Mouse (Mus musculus) regulatory T cell (primary cell): ENCODE data around the gene Dnajc2.

Source experiments
- in situ Hi-C: fragments of 300-600 bp; cut with MboI, MseI; formaldehyde crosslinking; loops from one replicate; pipeline ENCODE4 v1.15.1; 2025; ENCODE audit warnings: high pct_unique_total_duplicates

The Dnajc2 gene

DNA sequence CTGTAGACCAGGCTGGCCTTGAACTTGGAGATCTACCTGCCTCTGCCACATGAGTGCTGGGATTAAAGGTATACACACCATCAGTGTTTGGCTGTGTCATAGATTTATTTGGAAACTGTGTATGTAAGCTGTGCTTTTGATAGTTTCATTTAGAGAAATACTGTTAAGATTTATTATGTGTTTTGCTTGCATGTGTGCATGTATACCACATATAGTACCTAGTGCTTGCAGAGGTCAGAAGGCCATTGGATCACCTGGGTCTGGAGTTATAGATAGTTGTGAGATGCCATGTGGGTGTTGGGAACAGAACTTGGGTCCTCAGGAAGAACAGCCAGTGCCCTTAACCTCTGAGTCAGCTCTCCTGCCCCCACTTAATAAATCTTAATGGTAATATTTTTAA, 40.4 kb downstream of the Dnajc2 start:
- in situ Hi-C loops, result loop anchor here (5.0 kb wide), 1 partner anchor 38 kb away; no protein-coding TSS in a partner anchor

DNA sequence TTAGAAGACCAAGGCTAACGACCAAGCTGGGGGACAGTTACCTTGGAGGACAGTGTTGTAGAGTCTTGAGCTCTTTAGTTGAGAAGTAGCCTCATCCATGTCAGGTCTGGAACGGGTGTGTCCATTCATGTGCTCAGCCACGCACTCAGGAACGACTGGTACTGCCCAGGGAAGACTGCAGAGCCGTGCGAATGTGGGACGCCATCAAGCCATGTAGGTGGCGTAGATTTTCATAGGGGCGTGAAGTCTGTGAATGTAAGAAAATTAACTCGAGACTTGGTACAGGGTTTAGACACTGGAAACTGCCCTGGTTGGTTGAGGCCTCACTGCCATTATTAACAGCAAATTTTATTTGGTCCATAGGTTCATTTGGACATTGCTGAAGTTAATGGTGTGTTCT, 41.4 kb downstream of the Dnajc2 start:
- in situ Hi-C loops, result no loop called here

DNA sequence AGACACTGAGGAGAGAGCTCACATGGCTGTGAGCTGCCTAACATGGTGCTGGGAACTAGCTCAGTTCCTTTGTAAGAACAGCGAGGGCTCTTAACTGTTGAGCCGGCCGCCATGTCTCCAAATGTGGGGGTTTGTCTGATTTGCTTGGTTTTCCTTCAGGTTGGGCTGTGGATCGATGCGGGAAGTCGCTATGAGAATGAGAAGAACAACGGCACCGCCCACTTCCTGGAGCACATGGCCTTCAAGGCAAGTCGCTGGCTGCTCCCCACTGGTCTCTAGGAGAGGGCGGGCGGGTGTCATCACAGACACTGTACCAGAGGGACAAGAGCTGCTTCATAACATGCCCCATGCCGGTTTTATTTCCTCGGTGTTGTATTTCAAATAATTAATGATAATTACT, 45.2 kb downstream of the Dnajc2 start:
- in situ Hi-C loops, result no loop called here

DNA sequence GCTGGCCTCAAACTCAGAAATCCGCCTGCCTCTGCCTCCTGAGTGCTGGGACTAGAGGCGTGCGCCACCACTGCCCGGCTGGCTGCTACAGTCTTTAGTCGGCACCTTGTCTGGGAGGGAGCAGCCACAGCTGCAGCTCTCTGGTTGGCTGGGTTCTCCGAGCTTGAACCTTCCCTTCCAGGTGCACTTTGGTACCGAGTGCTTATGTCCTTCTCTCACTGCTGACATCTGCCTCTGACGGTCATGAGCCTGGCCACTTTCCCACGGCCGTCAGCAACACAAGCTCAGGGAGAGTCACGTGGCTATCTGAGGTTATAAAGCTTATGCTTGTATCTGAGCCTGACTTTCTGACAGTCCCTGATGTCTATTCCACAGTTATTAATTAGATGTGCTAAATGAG, 45.9 kb downstream of the Dnajc2 start:
- in situ Hi-C loops, result no loop called here

DNA sequence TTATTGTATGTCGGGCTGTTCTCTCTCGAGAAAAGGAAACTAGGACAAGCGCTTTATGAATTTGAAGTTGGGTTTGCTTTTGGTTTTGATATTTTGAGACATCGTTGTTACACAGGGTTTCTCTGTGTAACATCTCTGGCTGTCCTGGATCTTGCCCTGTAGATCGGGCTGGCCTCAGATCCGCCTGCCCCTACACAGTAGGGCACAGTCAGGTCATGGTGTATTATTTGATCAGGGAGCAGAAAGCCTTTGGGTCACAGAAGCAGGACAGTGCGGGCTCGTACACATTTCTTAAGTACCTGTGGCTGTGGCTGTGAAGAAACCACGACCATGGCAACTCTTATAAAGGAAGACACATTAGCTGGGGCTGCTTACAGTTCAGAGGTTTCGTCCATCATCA, 47.4 kb downstream of the Dnajc2 start:
- in situ Hi-C loops, result no loop called here

DNA sequence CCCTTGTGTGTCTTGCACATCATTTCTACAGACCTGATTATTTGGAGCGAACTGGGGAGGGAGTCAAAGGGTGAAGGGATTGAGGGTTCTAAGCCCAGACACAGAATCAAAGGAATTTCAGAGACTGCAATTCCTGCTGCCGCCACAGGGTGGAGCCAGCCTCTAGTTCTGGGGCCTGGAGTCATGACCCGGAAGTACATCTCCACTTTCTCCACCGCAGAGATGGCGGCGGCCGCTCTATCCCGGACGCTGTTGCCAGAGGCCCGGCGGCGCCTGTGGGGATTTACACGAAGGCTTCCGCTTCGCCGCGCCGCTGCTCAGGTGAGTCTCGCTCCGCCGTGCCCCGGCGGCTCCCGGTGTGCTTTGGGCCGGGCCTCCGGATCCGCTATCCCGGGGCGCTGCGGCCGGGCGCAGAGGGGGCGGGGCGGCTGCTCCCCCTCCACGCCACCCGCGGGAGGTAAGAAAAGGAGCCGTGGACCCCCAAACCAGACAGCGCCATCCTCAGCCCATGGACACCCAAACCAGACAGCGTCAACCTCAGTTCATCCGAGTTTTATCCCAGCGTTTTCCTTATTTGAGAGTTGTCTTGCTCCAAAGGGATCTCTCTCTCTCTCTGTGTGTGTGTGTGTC, 48.0 kb downstream of the Dnajc2 start, which contains the start of gene Pmpcb:
Pmpcb (plus strand) TSS at position 186 of the 630 bp plus-strand sequence.
- in situ Hi-C loops, result no loop called here

DNA sequence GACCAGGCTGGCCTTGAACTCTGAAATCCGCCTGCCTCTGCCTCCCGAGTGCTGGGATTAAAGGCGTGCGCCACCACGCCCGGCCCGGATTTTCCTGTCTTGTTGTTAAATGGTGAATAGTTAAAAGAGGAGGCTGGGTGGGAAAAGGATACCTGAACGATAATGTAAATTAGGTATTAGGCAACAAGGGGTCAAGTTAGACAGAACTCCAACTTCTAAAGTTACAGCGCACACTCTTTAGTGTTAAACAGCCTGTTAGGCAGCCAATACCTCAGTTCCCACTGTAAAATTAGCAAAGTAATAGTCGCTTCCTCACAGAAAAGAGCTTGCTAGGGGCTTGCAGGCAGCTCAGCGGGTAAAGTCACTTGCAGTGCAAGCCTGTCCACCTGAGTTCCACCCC, 49.0 kb downstream of the Dnajc2 start:
- in situ Hi-C loops, result no loop called here

DNA sequence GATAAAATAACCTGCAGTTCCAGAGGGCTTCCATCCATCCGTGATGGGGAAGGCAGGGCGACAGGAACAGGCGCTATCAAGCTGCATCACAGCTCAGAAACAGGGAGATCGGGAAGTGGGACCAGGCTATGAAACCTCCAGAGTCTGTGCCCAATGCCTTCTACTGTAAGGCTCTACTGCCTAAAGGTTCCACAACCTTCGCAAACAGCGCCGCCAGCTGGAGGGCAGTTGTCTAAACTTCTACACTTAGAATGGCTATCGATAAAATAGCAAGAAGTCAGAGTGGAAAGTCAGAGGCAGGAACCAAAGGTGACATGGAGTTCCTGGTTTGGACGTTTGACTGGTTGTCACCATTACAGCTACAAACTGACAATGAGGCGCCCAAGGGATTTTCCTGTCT, 49.5 kb downstream of the Dnajc2 start:
- in situ Hi-C loops, result no loop called here

DNA sequence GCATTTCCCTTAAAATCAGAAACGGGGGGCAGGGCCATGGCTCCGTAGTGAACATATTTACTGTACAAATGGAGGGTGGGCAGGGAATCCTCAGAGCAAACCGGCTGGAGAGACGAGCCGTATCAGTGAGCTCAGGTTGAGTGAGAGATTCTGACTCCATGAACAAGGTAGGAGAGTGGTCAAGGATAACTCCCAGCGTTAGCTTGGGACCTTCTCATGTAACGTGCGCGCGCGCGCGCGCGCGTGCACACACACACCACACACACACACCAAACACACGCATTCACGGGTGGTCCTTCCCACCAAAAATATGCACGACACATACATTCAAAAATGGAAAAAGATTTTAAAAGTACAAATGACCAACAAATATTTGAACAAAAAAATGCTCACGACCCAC, 50.0 kb downstream of the Dnajc2 start:
- in situ Hi-C loops, result no loop called here

DNA sequence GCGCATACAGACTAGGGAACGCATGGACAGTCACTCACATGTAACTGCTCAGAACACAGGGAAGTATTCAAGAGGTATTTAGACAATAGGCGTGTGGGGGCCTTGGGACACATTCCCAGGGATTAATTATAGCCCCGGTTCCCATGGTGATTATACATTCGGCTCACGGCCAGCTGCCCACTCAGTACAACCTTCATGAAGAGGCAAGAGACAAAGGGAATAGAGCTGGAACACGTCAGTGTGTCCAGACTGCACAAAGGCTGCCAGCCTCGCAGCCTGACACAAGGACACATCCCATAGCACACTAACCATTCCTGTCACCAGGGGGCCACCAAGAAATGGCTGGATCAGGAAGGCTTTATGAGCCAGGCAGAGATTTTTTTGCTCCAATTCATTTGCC, 52.1 kb downstream of the Dnajc2 start:
- in situ Hi-C loops, result no loop called here

DNA sequence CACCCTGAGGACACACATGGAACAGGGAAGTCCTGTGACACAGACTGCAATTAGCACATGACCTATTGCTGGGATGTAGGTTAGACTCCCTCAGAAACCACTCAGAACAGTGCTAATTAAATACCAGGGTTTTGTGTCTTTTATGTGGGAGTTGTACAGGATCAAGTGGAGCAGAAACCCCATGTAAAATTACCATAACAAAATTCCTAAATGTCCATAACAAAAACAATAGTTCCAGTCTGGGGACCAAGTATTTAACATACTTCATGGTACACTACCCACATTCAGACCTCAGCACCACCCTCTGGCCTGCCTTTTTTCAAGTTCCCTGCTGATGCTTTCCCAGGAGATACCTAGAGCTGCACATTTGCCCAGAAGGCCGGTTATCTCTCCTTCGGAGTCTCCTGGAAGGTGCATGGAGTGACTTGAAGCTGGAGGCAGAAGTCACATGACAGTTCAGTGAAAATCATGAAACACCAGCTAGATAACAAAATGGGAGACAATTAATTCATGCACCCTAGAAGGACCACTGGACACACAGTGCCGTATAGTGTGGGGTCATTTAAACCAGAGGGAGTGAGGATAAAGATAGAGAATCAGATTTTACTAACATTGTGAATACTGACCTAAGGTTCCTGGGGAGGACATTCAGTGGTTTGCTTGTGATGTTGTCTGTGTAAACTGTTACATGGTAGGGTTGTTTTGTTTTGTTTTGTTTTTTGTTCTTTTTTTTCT, 52.7 kb downstream of the Dnajc2 start:
- in situ Hi-C loops, result no loop called here

DNA sequence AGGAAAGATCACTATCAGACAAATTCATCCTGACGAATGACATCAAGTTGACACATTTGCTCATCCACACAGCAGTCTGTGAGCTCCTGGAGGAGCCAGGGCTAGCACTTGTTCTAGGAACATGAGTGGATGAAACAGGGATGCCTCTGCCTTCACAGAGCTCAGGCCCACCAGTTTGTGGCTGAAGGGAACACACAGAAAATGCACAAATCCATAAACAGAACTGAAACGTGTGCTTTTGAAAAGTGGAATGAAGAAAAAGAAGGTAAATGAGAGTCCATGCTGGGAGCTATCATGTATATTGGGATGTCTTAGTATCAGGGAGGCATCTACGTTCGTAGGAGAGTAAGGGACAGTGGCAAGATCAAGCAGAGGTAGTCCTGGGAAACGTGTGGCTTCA, 55.9 kb downstream of the Dnajc2 start:
- in situ Hi-C loops, result no loop called here

DNA sequence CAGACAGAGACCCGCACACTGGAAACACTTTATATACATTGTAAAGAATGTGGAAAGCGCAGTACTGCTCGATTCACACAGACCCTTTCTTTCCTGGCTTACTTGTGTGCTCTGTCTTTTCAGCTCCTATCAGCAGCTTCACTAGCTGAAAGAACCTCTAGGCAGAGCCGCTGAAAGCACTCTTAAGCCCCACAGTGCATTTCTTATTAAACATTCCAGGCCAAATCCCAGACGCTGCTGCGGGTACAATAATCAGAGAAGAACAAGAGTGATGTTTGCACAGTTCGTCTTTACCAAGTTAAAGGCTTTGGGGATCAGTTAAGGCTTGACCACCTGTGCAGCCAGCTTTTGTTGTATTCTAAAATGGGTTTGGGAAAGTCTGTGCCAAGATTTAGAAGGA, 60.2 kb downstream of the Dnajc2 start:
- in situ Hi-C loops, result no loop called here

DNA sequence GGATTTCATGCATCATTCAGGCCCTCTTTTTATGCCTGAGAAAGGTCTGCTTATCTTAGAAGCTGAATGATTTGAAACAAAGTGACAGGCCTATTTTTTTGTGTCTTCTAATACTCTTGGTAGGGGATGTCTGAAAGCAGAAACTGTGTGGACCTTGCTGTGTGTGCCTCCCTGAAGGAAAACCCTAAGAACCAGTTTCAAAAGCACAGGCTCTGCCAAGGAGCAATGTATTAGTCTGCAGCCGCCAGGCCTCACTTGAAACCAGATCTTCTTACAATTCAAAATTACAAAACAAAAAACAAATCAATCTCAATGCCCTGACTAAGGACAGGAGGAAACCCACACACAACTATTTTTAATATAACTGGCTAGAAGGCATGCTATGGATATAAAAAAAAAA, 60.6 kb downstream of the Dnajc2 start:
- in situ Hi-C loops, result no loop called here

DNA sequence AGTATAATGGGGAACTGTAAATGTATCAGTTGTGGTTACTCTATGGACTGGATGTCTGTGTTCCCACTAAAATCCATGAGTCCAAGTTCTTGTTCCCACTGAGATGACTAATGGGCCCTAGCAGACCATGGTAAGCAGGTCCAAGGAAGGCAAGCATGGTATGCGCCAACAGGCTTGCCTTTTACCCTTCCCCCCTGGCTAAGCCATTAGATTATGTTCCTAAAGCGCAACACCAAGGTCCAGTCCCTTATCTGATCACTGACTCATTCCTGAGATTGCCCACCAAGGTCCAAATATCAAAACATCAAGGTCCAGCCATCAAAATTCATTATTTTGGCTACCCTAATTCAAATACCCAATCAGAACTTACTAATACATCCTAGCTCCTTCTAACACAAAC, 65.8 kb downstream of the Dnajc2 start:
- in situ Hi-C loops, result no loop called here

DNA sequence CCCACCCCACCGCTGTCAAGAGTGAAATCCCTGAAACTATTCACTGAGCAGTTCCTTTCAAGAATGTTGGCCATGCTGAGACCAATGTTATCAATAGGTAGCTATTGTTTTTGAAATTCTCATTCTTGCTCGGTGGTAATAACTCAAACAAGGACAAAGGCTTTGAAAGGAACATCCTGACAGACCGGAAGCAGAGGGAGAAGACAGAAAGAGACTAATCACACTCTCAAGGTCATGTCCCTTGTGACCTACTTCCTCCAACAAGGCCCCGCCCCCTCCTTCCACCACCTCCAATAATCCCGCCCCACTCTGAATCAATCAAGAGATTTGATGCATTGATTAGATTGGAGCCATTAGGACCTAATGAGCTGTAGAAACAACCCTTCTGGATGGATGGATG, 66.5 kb downstream of the Dnajc2 start:
- in situ Hi-C loops, result no loop called here

DNA sequence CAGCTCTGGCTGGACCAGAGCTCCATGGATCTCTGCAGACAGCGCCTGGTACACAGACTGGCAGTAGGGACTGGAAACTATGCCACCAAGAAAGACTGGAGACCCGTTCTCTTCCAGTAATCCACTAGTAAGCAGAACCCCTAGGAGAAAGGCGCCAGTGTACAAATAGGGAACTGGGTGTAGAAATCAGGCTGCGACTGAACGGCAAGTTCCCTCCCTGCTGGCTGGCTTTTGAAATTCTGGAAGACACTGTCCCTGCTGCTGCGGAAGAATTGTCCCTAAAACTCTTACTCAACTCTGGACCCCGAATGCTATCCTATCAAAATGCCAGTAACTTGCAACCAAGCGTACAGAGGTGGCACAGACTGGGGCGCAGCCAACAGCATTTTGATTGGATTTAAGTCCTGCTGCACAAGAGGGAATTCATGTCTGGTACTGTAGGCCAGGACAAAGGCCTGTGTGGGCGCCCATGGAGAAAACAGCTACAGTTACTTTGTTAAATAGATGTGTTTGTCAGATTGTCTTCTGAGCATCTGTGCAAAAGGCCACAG, 67.8 kb downstream of the Dnajc2 start:
- in situ Hi-C loops, result no loop called here

DNA sequence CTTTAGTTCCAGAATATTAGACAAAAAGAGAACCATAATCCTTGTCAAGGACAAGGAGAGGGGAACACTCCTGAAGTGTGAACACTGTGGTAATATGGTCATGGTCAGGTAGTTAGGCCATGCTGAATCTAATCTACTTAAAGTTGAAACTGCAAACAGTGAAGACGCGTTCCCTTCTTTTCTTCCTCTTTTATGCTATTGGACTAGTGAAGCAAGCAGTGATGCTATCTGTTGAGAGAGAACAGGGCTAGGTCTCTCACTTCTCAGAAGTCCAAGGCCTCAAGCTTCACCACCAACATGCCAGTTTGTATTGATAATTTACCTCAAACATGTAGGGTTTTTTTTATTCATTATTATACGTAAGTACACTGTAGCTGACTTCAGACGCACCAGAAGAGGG, 70.6 kb downstream of the Dnajc2 start:
- in situ Hi-C loops, result no loop called here

DNA sequence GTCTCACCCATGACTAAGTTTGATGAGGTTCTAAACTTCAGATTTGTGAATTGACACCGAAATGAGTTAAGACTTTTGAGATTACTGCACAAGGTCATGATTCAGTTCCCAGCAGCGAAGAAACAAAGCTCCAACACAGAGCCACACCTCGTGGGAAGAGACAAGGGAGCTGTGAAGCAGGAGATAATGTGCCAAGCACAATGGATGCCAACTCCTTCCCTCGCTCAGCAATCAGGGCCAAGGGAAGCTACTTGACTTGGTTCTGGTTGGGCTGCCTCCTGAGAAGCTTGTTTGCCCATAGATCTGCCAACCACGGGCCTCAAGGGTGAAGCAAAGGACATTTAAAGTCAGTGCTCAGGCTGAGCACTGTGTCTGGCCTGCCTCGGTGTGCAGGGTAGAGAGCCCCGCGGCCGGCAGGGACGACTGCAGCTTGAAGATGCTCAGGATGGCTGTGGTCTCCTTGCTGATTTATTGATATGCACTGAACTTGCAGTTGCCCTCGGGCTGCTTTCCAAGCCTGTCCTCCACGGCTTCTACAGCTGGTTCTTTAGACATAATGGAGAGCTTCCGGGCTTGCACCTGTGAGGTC, 72.8 kb downstream of the Dnajc2 start:
- in situ Hi-C loops, result no loop called here

DNA sequence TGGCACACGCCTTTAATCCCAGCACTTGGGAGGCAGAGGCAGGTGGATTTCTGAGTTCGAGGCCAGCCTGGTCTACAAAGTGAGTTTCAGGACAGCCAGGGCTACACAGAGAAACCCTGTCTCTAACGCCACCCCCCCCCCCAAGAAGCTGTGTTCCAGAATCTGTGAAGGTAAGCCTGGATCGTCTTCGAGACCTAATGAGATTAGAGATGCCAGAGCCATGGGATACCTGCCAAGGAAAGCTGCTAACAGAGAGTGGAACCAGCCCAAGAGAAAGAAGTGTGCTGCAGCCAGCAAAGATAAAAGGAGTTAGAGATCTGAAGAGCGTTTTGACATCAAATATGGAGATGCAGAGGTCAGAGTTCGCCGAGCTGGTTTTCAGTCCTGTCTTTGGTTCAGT, 77.0 kb downstream of the Dnajc2 start:
- in situ Hi-C loops, result loop anchor here (5.0 kb wide), 1 partner anchor 66 kb away; no protein-coding TSS in a partner anchor
